In the genomic region with DNA sequence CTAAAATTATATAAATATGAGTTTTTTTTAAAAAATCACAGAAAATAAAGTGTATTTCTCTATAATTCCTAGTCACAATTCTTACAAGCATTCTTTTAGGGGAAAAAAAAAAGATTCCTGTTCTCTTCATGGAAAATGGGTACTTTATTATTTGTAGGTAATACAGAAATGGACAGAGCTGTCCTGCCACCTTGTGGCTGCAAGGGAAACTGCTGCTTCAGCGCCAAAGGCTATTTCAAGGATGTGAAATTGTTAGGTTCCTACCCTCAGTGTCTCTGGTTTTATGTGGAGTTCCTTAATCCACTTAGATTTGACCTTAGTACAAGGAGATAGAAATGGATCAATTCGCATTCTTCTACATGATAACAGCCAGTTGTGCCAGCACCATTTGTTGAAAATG, we compare ENCODE assay signal across 8 mouse cellular contexts. TPM values are rescaled to one million over a fixed set of nuclear protein-coding genes. Genes with fewer than 3 reads are reported as not detected.
DNase-seq lines count a peak whose midpoint lies in the region; ATAC-seq and TF ChIP-seq lines count a peak whose summit lies in the region.
"Not testable (repeated sequence)": the region's sequence is repeated elsewhere in the genome, so short reads cannot be mapped to it uniquely, and the experiment has no call there.

No protein-coding gene starts in this region.

- ATAC-seq in kidney, postnatal 0 days (replicated peaks; ENCODE audit: low FRiP score, low read depth); liver, postnatal 0 days: not testable (repeated sequence)
- ATAC-seq in neutrophil, adult 5-6 weeks (ENCODE audit: extremely low read depth, insufficient number of reproducible peaks, low FRiP score, poor library complexity, severe bottlenecking): peak; percentile 81; the same call in 1 of the 2 replicates

- H3K4me1 ChIP-seq in ES-Bruce4 (ENCODE audit: control insufficient read depth, insufficient read depth, low read length); bone marrow, adult 2 months (ENCODE audit: control insufficient read depth, insufficient read depth, low read length); kidney, postnatal 0 days (replicated peaks; ENCODE audit: insufficient read depth, low read length); liver, postnatal 0 days (ENCODE audit: insufficient read depth); thymus, adult 2 months (replicated peaks; ENCODE audit: control insufficient read depth, insufficient read depth, low read length): not testable (repeated sequence)

- not testable (repeated sequence) for H3K36me3 ChIP-seq in ES-Bruce4 (ENCODE audit: control insufficient read depth, insufficient read depth, low read length, poor library complexity, severe bottlenecking); kidney, postnatal 0 days (ENCODE audit: insufficient read depth, low read length); liver, postnatal 0 days (replicated peaks; ENCODE audit: insufficient read depth, low read length); thymus, adult 2 months (ENCODE audit: control insufficient read depth, insufficient read depth, low read length)

- peak; percentile 76 for TF ChIP-seq CTCF in ES-Bruce4 (IDR thresholded peaks at IDR 0.05; ENCODE audit: low read depth, low read length)
- peak; percentile 75 for TF ChIP-seq CTCF in bone marrow, adult 2 months (IDR thresholded peaks at IDR 0.05; ENCODE audit: control insufficient read depth, insufficient read depth, low read length)
- peak; percentile 82 for TF ChIP-seq CTCF in kidney, postnatal 0 days (IDR thresholded peaks at IDR 0.05; ENCODE audit: low read depth)
- peak; percentile 80 for TF ChIP-seq CTCF in liver, postnatal 0 days (IDR thresholded peaks at IDR 0.05; ENCODE audit: low read depth)
- not testable (repeated sequence) for TF ChIP-seq CTCF in thymus, adult 2 months (IDR thresholded peaks at IDR 0.05; ENCODE audit: borderline replicate concordance, control insufficient read depth, extremely low read depth, insufficient read depth, low read length, poor library complexity)

- H3K4me2 ChIP-seq in kidney, postnatal 0 days (ENCODE audit: low read length); liver, postnatal 0 days (ENCODE audit: low read depth, low read length): not testable (repeated sequence)

- WGBS in bone marrow, adult 2 months: 11% methylated on average over 2 of the region's 2 CpGs
- WGBS in kidney, postnatal 0 days: 0% methylated on average over 1 of the region's 2 CpGs
- WGBS in liver, postnatal 0 days (ENCODE audit: insufficient replicate concordance): 0% methylated on average over 1 of the region's 2 CpGs
- WGBS in thymus, adult 2 months: 8% methylated on average over 2 of the region's 2 CpGs

- not testable (repeated sequence) for H3K9ac ChIP-seq in ES-Bruce4 (ENCODE audit: low read depth, poor library complexity, severe bottlenecking); kidney, postnatal 0 days (ENCODE audit: low read depth, low read length); liver, postnatal 0 days (replicated peaks)

- not testable (repeated sequence) for H3K4me3 ChIP-seq in ES-Bruce4 (ENCODE audit: low read depth, low read length); bone marrow, adult 2 months (replicated peaks; ENCODE audit: control insufficient read depth, low read depth, low read length); kidney, postnatal 0 days (replicated peaks; ENCODE audit: low read depth, low read length); liver, postnatal 0 days (ENCODE audit: low read depth, low read length); thymus, adult 2 months (ENCODE audit: control insufficient read depth, insufficient read depth, low read length)

- TF ChIP-seq POLR2A in ES-Bruce4 (IDR thresholded peaks at IDR 0.05; ENCODE audit: insufficient read depth, low read length); bone marrow, adult 2 months (IDR thresholded peaks at IDR 0.05; ENCODE audit: borderline replicate concordance, control insufficient read depth, low read depth, low read length); thymus, adult 2 months (IDR thresholded peaks at IDR 0.05; ENCODE audit: control insufficient read depth, extremely low read depth, insufficient read depth, low read length, poor library complexity): not testable (repeated sequence)

- DNase-seq in embryo, embryonic 10.5 days (ENCODE audit: low spot score): peak; percentile 73
- DNase-seq in heart, adult 11 months: peak; percentile 84
- peak; percentile 70 for DNase-seq in kidney, postnatal 0 days (ENCODE audit: low spot score)
- peak; percentile 42 for DNase-seq in liver, postnatal 0 days
- DNase-seq in thymus, adult 2 months: peak; percentile 23

- H3K27me3 ChIP-seq in ES-Bruce4 (ENCODE audit: control insufficient read depth, insufficient read depth, low read length, poor library complexity, severe bottlenecking); kidney, postnatal 0 days (ENCODE audit: insufficient read depth, low read length); liver, postnatal 0 days (ENCODE audit: insufficient read depth, low read length); thymus, adult 2 months (ENCODE audit: control insufficient read depth, insufficient read depth, low read length): not testable (repeated sequence)

- H3K27ac ChIP-seq in ES-Bruce4 (ENCODE audit: insufficient read depth, low read length); bone marrow, adult 2 months (ENCODE audit: control insufficient read depth, insufficient read depth, low read depth, low read length, poor library complexity); kidney, postnatal 0 days; liver, postnatal 0 days (ENCODE audit: low read depth); thymus, adult 2 months (ENCODE audit: control insufficient read depth, insufficient read depth, low read length): not testable (repeated sequence)

- TF ChIP-seq EP300 in ES-Bruce4 (IDR thresholded peaks at IDR 0.05; ENCODE audit: insufficient read depth, low read depth, low read length); liver, postnatal 0 days (IDR thresholded peaks at IDR 0.05; ENCODE audit: low read depth): not testable (repeated sequence)

- H3K9me3 ChIP-seq in ES-Bruce4 (replicated peaks; ENCODE audit: control insufficient read depth, insufficient read depth, low read length, poor library complexity, severe bottlenecking); kidney, postnatal 0 days (replicated peaks; ENCODE audit: low read length); liver, postnatal 0 days (ENCODE audit: low read length): not testable (repeated sequence)

RNA-seq across cellular contexts. Expression of a gene that starts 9.8 kb away (rescaled TPM):
- 6.9 and 7.2 TPM in 2 replicates for polyA plus RNA-seq in ES-Bruce4 (2011; ENCODE audit: insufficient read depth, insufficient read length, low read depth, missing spikeins)
- polyA plus RNA-seq in bone marrow, adult 2 months (2011; ENCODE audit: insufficient read depth, insufficient read length, low replicate concordance, missing spikeins): 0.93 and 3.1 TPM in 2 replicates
- 7.2 and 7.4 TPM in 2 replicates for polyA plus RNA-seq in kidney, postnatal 0 days (2015; fragmentation: Nextera tagmentation; extraction: Ambion mirVana)
- polyA plus RNA-seq in liver, postnatal 0 days (2015; fragmentation: Nextera tagmentation; extraction: Ambion mirVana): 1.7 and 2.1 TPM in 2 replicates
- total RNA-seq in neutrophil, adult 5-6 weeks (2017): 1.7 and 2.1 TPM in 2 replicates
- polyA plus RNA-seq in thymus, adult 2 months (2012; rRNA removed): 2.7 TPM in 2 replicates

Comparison
In these comparisons a context has a peak if more than half of its experiments do, and no peak if none do; other contexts are left out.
1. DNase-seq: peak in every context shown above with its lines; median percentile 84 in heart, adult 11 months; 73 in embryo, embryonic 10.5 days; 70 in kidney, postnatal 0 days; 42 in liver, postnatal 0 days; 23 in thymus, adult 2 months.